Mouse (Mus musculus) midbrain, embryonic 10.5 days (tissue): ENCODE results near the gene Gtf2i. TPM values are rescaled to one million over a fixed set of nuclear protein-coding genes. Genes with fewer than 3 reads are reported as not detected.

Experiments
- DNase-seq: peaks from one replicate; pipeline ENCODE4 v3.0.0-alpha.2; 2017; ENCODE audit warnings: low spot score
- H3K27ac ChIP-seq: fragments of 300-500 bp; sonication (generic); replicated peaks from 2 replicates; pipeline ENCODE4 v1.5.1; 2016; ENCODE audit warnings: mild to moderate bottlenecking
- H3K27me3 ChIP-seq: fragments of 300-500 bp; sonication (generic); 2 replicates; pipeline ENCODE4 v1.6.1; 2016; ENCODE audit warnings: low read depth, mild to moderate bottlenecking; ENCODE audit not compliant: poor library complexity, severe bottlenecking
- H3K36me3 ChIP-seq: fragments of 300-500 bp; sonication (generic); 2 replicates; pipeline ENCODE4 v1.6.1; 2016; ENCODE audit warnings: mild to moderate bottlenecking, moderate library complexity
- H3K4me1 ChIP-seq: fragments of 300-500 bp; sonication (generic); 2 replicates; pipeline ENCODE4 v1.6.1; 2016
- H3K4me3 ChIP-seq: fragments of 300-500 bp; sonication (generic); 2 replicates; pipeline ENCODE4 v1.5.1; 2016; ENCODE audit warnings: mild to moderate bottlenecking, moderate library complexity
- H3K9me3 ChIP-seq: fragments of 300-500 bp; sonication (generic); replicated peaks from 2 replicates; pipeline ENCODE4 v1.6.1; 2016; ENCODE audit warnings: mild to moderate bottlenecking
- WGBS: fragments of 180-500 bp; shearing (Covaris S2); methylation state at CpG from one replicate; pipeline ENCODE4 v1.1.7; 2016; 5-methylcytosine and 5-hydroxymethylcytosine counted together
- polyA plus RNA-seq: library from polyadenylated mRNA; unstranded; fragments of >200 nt; fragmentation: Nextera tagmentation; extraction: Ambion mirVana; gene quantifications from 2 replicates; pipeline ENCODE4 v1.2.1, GENCODE M21; 2016

The Gtf2i gene
- polyA plus RNA-seq, 1 experiment from 2014 or later: 172 TPM

DNA sequence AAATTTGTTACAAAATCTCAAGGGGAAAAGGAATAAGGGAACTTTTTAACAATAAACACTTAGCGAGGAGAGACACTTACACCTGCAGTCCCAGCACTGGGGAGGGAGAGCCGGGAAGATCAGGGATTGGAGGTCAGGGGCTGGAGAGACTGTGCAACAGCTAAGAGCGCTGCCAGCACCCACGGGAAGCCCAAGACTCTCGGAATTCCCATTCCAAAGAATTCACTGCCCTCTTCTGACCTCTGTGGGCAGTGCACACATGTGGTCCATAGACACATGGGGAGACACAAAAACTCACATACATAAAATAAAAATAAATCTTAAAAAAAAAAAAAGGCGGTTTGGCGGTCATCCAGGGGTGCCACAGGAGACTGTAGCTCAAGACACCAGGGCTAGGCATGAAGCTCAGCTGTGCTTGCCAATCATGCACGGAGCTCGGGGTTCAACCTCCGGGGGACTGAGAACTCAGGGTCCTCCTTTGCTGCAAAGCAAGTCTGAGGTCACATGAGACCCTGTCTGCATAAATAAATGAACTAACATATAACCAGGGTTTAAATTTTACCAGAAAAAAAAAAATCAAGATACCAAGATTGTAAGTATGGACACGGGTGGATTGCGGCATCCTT is 24.5 kb downstream of the Gtf2i start:
- H3K36me3 ChIP-seq: peaks cover 100% of the 10 kb centered on the region
- no peaks in the 10 kb centered on the region for H3K9me3 ChIP-seq
- 95% methylated on average over 12 of the region's 12 CpGs for WGBS

DNA sequence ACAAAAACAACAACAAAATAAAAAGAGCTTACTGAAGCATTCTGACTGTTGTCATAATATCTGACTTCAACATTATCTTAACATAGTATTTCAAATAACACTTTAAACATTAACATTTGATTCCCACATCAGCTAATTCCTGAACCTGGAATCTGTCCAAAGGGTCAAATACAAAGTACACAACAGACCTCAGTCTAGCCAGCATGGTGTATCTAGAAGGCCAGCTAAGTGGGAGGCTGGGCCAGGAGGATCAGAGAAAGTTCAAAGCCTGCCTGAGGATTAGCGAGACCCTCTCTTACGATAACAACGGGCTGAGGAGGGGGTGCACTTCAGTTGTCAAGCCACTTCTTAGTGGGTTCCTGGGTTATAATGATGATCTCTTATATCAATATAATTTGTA is 26.5 kb downstream of the Gtf2i start:
- no peaks in the 10 kb centered on the region for H3K4me1 ChIP-seq
- WGBS: 90% methylated on average over 3 of the region's 3 CpGs
- H3K9me3 ChIP-seq: no peaks in the 10 kb centered on the region
- no peaks in the 10 kb centered on the region for H3K27me3 ChIP-seq
- peaks cover 100% of the 10 kb centered on the region for H3K36me3 ChIP-seq
- H3K4me3 ChIP-seq: no peak overlapping the region
- DNase-seq: no peak
- no peak overlapping the region for H3K27ac ChIP-seq

More for the DNA sequence above, 24.5 kb downstream of the Gtf2i start:
- Histone ChIP-seq H3K4me1 (no peaks in the 10 kb centered on the region), H3K27ac (no peak overlapping the region), H3K4me3 (no peak overlapping the region), H3K27me3 (no peaks in the 10 kb centered on the region)
- DNase-seq: no peak

DNA sequence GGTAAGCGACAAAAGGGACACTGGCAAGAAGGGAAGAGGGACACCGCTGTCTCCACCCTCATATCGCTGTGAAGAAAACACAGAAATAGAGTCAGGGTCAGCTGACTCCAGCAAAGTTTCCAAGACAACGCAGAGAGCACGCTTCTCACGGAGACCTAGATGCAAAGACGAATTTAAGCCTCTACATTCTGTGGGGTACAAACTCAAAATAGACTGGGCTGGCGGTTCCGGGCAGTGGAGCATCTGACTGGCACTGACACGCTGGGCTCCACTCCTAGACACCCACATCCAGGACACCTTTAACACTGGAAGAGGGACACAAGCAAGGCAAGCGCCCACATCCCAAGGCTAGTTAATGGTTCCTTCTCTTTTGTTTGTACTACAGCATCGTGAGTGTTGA is 29.6 kb downstream of the Gtf2i start:
- WGBS: 93% methylated on average over 12 of the region's 12 CpGs
- peaks cover 100% of the 10 kb centered on the region for H3K36me3 ChIP-seq
- H3K9me3 ChIP-seq: no peaks in the 10 kb centered on the region
- H3K4me3 ChIP-seq: no peak overlapping the region
- H3K27ac ChIP-seq: no peak overlapping the region
- H3K27me3 ChIP-seq: no peaks in the 10 kb centered on the region
- DNase-seq: no peak
- no peaks in the 10 kb centered on the region for H3K4me1 ChIP-seq

DNA sequence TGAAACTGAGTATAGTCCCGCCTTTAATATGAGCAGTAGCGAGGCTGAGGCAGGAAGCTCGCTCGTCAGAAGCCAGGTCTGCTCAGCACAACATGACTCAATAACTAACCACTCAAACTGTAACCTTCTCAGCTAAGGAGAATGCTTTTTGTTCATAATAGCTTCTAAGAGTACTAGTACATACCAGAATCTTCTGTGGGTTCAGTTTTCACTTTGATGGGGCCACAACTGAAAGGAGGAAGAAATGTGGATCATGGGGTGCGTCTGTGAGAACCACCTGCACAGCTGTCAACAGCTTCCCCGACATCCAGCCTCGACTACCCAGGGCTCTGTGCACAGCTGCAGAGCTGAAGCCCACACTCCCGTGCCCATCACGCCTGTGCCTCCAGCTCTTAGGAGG is 32.0 kb downstream of the Gtf2i start:
- DNase-seq: no peak
- Histone ChIP-seq H3K36me3 (peaks cover 100% of the 10 kb centered on the region), H3K27ac (no peak overlapping the region), H3K4me3 (no peak overlapping the region), H3K4me1 (no peaks in the 10 kb centered on the region), H3K27me3 (no peaks in the 10 kb centered on the region), H3K9me3 (no peaks in the 10 kb centered on the region)
- WGBS: 95% methylated on average over 9 of the region's 9 CpGs

DNA sequence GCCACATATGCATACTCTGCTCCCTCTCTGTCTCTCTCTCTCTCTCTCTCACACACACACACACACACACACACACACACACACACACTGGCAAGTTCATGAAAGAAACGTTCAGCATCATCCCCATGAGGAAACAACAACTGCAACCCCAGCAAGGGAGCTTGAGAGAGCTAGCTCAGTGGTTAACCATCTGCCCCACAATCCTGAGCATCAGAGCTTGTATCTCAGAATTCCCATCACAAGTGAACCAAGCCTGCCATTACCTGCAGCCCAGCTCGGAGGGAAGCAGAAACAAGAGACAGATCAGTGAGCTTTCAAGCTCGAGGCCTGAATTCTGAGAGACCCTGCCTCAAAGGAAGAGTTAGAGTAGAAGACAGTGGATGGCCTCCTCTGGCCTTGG is 32.5 kb downstream of the Gtf2i start:
- H3K27me3 ChIP-seq: no peaks in the 10 kb centered on the region
- no peaks in the 10 kb centered on the region for H3K9me3 ChIP-seq
- peaks cover 100% of the 10 kb centered on the region for H3K36me3 ChIP-seq
- no peak overlapping the region for H3K27ac ChIP-seq
- 82% methylated on average over 3 of the region's 3 CpGs for WGBS
- no peak for DNase-seq
- H3K4me3 ChIP-seq: no peak overlapping the region
- no peaks in the 10 kb centered on the region for H3K4me1 ChIP-seq

DNA sequence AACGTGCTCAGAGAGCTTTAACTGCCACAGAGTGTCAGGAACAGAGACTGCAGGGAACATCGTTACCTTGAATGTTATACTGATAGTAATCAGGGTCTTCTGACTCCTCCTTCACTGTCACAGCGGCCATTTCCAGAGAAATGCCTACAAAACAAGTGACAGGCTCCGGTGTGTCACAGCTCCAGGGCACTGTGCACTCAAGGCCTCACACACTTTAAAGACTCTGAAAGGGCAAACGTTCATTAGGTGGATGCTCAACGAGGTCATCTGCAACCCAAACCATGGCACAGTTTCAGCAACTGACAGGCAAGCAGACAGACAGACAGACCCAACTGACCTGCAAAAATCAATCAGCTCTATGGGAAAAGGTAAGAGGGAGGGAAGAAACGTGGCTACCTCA is 35.2 kb downstream of the Gtf2i start:
- H3K36me3 ChIP-seq: peaks cover 99% of the 10 kb centered on the region
- no peak overlapping the region for H3K27ac ChIP-seq
- no peaks in the 10 kb centered on the region for H3K9me3 ChIP-seq
- no peak overlapping the region for H3K4me3 ChIP-seq
- no peak for DNase-seq
- 92% methylated on average over 7 of the region's 7 CpGs for whole genome bisulfite sequencing
- H3K4me1 ChIP-seq: no peaks in the 10 kb centered on the region
- no peaks in the 10 kb centered on the region for H3K27me3 ChIP-seq

DNA sequence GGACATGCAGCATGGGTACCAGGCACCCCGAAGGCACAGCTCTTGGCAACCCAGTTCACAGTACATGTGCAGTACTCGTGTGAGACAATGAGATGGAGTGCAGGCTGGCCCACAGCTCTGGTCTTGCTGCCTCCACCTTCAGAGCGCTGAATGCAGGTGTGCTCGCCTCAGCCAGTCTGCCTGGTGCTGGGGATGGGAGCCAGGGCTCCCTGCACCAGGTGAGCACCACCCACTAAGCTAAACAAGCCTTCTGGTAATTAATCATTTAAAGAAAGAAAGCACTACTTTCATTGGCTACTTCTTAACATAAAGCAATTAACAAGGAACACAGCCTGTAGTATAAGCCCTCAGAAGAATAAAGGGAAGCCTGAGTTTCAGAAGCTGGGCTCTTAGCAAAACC is 37.5 kb downstream of the Gtf2i start:
- H3K27ac ChIP-seq: no peak overlapping the region
- H3K27me3 ChIP-seq: no peaks in the 10 kb centered on the region
- H3K36me3 ChIP-seq: peaks cover 99% of the 10 kb centered on the region
- no peak overlapping the region for H3K4me3 ChIP-seq
- WGBS: 95% methylated on average over 4 of the region's 4 CpGs
- no peak for DNase-seq
- no peaks in the 10 kb centered on the region for H3K9me3 ChIP-seq
- H3K4me1 ChIP-seq: no peaks in the 10 kb centered on the region

DNA sequence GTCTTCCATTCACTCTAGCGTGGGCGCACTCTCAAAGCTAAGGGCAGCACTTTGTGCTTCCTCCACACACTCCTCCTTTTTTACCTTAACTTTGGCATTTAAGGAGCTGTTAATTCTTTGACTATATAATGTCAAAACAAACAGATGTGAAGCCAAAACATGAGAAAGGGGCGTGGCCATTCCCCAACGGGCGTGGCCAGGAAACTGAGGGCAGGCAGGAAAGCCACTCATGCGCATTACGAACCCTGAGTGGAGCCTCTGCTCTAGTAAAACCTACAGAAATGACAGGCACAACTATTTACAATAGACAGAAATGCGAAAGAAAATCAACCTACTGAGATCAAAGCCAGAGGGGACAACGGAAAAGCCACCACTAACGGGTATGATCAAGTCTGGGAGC is 39.0 kb downstream of the Gtf2i start:
- Histone ChIP-seq H3K4me1 (no peaks in the 10 kb centered on the region), H3K27me3 (no peaks in the 10 kb centered on the region), H3K9me3 (no peaks in the 10 kb centered on the region), H3K27ac (no peak overlapping the region), H3K36me3 (peaks cover 99% of the 10 kb centered on the region), H3K4me3 (no peak overlapping the region)
- 92% methylated on average over 10 of the region's 10 CpGs for WGBS
- no peak for DNase-seq

DNA sequence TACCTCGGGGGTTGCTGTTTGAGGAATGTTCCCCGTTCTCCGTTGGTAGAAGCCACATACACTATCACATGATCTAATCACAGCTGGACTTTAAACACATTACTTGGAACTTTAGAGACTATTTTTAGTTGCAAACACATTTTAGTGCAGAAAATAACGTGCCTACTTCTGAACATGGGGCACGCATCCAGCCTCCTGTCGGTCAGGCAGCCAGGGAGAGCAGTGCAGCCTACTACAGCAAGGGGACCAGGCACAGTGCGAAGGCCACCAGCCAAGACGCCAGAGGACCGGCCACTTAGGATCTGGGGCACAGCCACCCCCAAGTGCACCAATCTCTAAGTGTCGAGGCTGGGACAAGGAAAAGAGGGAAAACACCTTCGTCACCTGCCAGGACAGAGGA is 39.5 kb downstream of the Gtf2i start:
- WGBS: 91% methylated on average over 11 of the region's 11 CpGs
- Histone ChIP-seq H3K36me3 (peaks cover 99% of the 10 kb centered on the region), H3K4me3 (no peak overlapping the region), H3K27me3 (no peaks in the 10 kb centered on the region), H3K9me3 (no peaks in the 10 kb centered on the region), H3K4me1 (no peaks in the 10 kb centered on the region), H3K27ac (no peak overlapping the region)
- no peak for DNase-seq

DNA sequence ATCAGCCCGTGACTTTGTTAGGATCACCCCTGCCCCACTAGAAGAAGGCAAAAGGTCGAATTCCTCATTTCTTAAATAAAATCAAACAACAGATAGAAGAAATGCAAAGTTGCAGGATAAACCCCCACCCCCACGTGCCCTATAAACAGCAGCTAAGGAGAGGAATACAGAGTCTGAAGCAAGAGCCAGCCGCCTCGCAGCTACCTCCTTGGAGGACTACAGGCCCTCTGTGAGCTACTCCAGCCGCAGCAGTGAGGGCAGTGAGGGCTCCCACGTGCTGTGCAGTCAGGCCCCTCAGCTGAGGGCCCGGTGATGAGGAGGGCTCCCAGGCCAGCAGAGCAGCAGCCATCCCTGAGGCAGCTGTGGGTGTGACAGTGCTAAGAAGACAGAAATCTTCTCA is 40.8 kb downstream of the Gtf2i start:
- 92% methylated on average over 8 of the region's 8 CpGs for WGBS

DNA sequence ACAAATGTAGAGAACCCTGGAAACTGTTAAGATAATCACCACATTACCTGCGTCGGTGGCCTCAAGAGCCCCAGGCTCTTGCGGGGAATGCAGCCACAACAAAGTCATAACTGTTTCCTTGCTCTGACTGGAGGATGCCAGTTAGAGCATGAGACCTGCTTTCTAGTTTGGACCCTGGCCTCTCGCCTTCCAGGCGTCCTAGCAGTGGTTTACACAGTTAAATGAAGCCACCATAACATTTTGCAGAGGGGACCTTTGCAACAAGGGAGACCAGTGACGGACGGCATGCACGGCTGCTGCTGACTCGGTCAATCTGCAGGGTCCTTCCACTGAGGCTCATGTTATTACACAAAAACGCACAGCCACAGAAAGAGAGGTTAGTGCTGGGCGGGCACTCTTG is 41.8 kb downstream of the Gtf2i start:
- H3K27me3 ChIP-seq: no peaks in the 10 kb centered on the region
- H3K4me3 ChIP-seq: no peak overlapping the region
- no peak for DNase-seq
- WGBS: 91% methylated on average over 11 of the region's 11 CpGs
- H3K9me3 ChIP-seq: no peaks in the 10 kb centered on the region
- H3K36me3 ChIP-seq: peaks cover 99% of the 10 kb centered on the region
- H3K27ac ChIP-seq: no peak overlapping the region
- H3K4me1 ChIP-seq: no peaks in the 10 kb centered on the region

More for the DNA sequence above, 40.8 kb downstream of the Gtf2i start:
- no peaks in the 10 kb centered on the region for H3K4me1 ChIP-seq
- H3K36me3 ChIP-seq: peaks cover 99% of the 10 kb centered on the region
- DNase-seq: no peak
- H3K4me3 ChIP-seq: no peak overlapping the region
- H3K27me3 ChIP-seq: no peaks in the 10 kb centered on the region
- no peak overlapping the region for H3K27ac ChIP-seq
- H3K9me3 ChIP-seq: no peaks in the 10 kb centered on the region

DNA sequence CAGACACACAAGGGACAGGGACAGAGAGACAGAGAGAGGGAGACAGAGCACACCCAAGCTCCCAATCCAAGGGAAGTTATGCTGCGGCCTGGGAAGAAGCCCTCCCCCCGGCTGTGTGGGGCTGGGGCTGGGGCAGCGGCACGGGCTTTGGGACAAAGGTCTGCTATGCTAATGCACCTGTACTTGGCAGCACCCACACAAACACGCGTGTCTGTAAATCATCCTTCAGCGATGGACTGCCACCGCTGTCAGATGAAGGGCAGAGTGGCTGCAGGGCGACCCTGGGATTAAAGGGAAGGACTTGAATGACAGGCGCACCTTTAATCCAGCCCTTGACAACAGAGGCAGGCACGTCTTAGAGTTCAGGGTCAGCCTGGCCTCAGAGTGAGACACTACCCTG is 43.1 kb downstream of the Gtf2i start:
- DNase-seq: no peak
- Histone ChIP-seq H3K27ac (no peak overlapping the region), H3K9me3 (no peaks in the 10 kb centered on the region), H3K4me3 (no peak overlapping the region), H3K4me1 (no peaks in the 10 kb centered on the region), H3K27me3 (no peaks in the 10 kb centered on the region), H3K36me3 (peaks cover 99% of the 10 kb centered on the region)
- 90% methylated on average over 11 of the region's 11 CpGs for WGBS

DNA sequence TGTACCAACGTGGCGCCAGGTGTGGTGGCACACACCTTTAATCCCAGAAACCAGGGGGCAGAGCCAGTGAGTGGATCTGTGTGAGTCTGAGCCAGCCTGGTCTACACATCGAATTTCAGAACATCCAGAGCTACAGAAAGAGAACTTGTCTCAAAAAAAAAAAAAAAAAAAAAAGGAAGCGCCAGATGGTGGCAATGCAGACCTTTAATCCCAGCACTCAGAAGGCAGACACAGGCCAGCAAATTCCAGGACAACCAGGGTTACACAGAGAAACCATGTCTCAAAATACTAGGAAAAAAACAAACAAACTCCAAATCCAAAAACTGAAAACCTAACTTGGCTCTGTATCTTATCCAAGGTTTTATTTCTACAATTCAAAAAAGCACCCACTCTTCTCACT is 44.0 kb downstream of the Gtf2i start:
- Histone ChIP-seq H3K4me1 (no peaks in the 10 kb centered on the region), H3K27me3 (no peaks in the 10 kb centered on the region), H3K4me3 (no peak overlapping the region), H3K36me3 (peaks cover 99% of the 10 kb centered on the region), H3K27ac (no peak overlapping the region), H3K9me3 (no peaks in the 10 kb centered on the region)
- DNase-seq: no peak
- WGBS: 92% methylated on average over 4 of the region's 4 CpGs

DNA sequence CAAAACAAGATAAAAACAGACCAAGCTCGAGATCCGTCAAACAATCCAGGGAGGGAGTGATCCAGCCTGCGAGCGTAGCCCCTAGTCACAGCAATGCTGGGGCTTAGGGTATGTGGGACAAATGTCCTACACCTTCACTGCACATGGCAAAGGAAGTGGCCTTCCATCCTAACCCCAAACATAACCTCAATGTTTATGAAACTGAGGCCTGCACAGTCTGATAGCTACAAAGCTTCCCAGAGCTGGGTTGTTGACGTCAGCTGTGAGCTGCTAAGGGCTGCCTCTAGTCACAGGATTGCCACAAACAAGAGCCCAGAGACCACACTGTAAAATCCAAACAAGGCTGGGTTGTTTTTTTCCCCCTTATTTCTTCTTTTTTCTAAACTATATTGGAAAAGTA is 44.8 kb downstream of the Gtf2i start:
- 93% methylated on average over 5 of the region's 5 CpGs for WGBS
- Histone ChIP-seq H3K4me3 (no peak overlapping the region), H3K4me1 (no peaks in the 10 kb centered on the region), H3K27me3 (no peaks in the 10 kb centered on the region), H3K9me3 (no peaks in the 10 kb centered on the region), H3K27ac (no peak overlapping the region), H3K36me3 (peaks cover 99% of the 10 kb centered on the region)
- DNase-seq: no peak
